Mouse (Mus musculus) subcutaneous adipose tissue, adult 2 months (tissue): ENCODE measurements around the gene Abhd14b. TPM values are rescaled to one million over a fixed set of nuclear protein-coding genes. Genes with fewer than 3 reads are reported as not detected.

Experiments used
- polyA plus RNA-seq: library from polyadenylated mRNA; depleted of rRNA; stranded (reverse); fragments of >200 nt; gene quantifications from 2 replicates; pipeline ENCODE4 v1.2.3, GENCODE M21; 2012; ENCODE audit warnings: low replicate concordance; rRNA removed

Abhd14b gene
- 80.4 and 111 TPM in 2 replicates for polyA plus RNA-seq

DNA sequence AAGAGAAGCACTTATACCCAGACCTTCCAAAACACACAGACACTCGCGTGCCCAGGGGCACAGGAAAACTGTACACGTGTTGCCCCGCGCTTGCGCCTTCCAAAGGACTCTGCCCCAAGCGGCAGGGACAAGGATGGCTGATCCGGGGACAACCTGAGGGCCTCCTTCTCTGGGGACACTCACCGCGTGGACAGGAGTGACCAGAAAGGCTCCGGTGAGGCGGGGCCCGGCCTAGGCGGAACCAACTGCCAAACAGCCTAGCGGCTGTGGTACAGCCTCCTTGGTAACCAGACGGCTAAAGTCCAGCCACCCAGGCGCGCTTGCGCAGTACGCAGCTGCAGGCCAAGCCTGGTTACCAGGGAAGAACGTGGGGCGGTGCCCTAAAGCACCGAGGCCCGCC is at the start of gene Abhd14b, which contains the start of gene Abhd14a:
Gene Abhd14b, plus strand, starts transcription at position 112 of the 400 bp plus-strand sequence.
Gene Abhd14a, minus strand, starts transcription at position 331 of the 400 bp plus-strand sequence.

DNA sequence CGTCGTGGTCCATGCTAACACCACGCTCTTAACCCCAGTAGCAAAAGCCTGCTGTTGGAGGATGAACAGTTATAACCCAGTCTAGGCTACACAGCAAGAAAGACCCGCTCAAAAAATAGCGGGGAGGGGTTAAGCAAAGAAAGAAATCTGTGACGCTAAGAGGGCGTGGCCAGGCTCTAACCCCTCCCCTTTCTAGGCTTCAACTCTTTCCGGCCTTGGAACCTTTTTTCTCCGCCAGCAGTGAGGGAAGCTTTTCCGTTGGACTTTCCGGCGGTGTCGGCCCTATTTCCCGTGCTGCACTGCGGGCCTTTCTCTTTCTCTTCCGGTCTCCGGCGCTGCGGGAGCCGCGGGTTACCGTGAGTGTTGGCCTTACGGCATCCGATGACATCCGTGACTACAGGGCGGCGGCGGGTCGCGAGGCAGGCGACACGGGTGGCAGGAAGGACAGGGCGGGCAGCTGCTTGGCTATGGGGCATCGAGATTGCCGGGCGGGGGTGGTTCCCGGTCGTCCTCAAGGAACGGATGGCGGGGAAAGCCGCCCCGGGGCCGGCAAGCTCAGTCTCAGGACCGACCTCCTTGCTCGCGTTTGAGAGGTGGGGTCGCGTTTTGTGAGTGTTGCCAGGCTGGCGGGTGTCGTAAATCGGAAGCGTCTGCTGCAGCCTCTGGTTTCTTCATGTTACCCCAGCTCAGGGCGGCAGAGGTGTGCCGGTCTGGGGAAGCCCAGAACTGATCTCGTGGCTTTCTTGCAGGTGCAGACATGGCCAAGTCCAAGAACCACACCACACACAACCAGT is 17.8 kb upstream of the Abhd14b start, which contains the start of gene Rpl29:
Gene Rpl29, plus strand, starts transcription at position 234 of the 794 bp plus-strand sequence.

DNA sequence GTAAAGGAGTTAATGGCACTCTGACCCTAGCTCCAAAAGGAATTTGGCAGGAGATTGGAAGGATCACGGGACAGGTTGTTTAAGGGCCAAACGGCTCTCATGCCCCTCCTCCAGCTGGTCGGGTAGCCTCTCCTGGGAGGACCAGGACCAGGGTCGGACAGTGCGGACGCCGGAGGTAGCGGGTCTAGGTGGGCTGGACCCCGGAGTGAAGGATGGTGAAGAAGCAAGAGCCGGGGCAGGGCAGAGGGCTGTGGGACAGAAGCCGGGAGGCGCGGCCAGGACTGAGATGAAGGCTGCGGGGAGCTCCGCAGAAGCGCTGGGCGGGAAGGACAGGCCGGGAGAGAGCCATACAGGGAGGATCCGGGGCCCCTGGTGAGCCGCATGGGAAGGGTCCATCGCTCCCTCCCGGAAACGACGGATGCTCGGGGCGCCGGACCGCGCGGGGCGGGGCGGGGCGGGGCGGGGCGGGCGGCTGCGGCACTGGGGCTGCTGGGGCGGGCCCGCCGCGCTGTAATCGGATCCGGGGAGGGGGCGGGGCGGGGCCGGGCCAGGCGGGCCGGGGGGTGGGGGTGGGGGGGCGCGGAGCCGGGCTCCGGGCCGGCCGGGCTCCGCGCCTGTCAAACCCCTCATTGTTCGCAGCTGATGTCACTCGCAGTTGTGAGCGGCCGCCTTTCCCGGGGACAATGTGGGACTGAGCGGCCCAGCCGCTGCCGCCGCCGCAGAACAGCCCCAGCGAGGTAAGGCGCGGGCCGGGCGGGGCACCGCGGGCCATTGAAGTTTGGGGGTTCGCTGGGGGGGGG is 6.2 kb downstream of the Abhd14b start, which contains the start of gene Pcbp4:
Gene Pcbp4, plus strand, starts transcription at position 21 of the 800 bp plus-strand sequence.

DNA sequence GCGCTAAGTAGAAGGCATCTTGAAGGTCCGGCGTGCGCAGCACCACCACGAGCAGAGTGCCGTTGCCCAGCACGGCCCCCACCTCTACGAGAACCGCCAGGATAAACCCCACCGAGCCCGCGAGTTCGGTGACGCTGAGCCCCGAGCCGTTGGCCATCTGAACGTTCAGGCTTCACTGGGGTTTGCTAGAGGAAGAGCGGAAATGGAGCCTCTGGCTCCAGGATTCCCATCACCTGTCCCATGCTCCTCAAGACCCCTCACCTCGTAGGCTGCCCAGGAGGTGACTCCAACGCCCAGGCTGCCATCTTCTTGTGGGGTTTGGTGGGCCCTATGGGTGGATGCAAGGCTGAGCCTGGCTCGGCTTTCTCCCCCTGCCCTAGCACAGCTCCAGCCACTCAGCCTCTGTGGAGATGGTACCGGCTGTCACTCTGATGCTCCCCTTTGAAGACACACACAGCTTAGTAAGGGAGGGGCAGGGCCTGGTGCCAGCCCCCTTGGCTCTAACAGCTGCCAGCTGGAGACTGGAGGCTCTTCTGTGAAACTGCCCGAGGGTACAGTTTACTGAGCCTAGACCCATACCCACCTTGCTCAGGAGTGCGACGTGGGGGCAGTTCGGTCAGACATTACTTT is 18.4 kb downstream of the Abhd14b start, which contains the start of gene Gpr62:
Gene Gpr62, minus strand, starts transcription at position 368 of the 630 bp plus-strand sequence.

DNA sequence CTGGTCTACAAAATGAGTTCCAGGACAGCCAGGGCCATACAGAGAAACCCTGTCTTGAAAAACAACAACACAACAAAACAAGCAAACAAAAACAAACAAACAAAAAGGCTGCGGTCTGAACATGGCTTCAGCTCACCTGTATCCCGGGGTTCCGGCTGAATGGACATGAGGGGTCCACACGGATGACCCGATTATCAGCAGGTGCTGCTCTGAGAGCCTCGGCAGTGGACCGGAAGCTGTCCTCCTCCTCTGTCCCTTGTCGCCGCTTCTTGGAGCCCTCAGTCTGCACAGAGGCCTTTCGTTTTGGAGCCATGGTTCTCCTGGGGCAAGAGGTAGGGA is 28.4 kb downstream of the Abhd14b start, which contains the start of gene Rrp9:
Gene Rrp9, plus strand, starts transcription at position 301 of the 339 bp plus-strand sequence.

DNA sequence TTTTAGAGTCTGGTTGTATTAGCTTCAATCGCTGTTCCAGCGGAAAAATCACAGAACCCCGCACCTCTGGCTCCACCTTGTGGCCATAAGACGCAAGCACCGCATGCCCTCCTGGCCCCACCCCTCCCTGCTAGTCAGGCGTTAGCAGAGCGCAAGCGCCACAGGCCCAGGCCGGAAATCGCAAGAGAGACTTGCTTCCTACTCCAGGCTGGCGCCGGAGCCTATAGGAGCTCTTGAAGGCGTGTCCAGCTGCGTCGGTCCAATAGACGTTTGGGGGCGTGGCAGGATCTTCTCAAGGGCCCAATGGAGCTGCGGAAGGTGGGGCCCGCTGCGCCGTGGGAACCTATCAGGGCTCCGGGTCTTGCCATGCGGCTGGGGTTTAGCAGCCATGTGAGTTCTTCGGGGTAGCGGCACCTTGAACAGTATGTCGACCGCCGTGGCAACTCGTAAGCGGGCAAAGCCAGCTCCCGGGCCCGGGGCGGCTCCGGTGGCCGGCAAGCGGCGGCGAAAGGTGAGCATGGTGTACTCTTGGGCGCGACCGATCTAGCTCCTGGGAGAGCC is 29.7 kb downstream of the Abhd14b start, which contains the start of gene Parp3:
Gene Parp3, minus strand, starts transcription at position 26 of the 561 bp plus-strand sequence.

DNA sequence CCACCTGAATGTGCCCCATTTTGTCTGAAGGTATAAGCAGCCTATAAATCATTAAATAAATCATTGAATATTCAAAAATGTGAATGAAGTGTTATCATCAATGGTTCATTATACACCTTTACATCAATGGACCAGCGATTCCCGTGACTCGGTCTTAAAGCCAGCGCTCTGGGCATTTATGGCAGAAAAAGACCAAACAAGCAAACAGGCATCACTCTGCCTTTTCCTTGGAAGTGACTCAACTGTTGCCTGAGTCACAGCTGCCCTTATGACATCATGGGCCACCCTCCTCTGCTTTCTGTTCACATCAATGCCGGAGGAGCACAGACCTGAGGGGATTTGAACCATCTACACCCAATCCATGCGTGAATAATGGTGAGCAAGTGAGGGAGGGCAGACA is 52.4 kb downstream of the Abhd14b start, which contains the start of gene Iqcf1:
Gene Iqcf1, plus strand, starts transcription at position 301 of the 400 bp plus-strand sequence.

Other genes with a start within 250 kb of the Abhd14b start
- gene Ppm1m, start 247.7 kb upstream of the Abhd14b start, polyA plus RNA-seq: 112 and 174 TPM in 2 replicates
- gene Twf2, start 244.4 kb upstream of the Abhd14b start, polyA plus RNA-seq: 53.9 and 73.1 TPM in 2 replicates
- 4.1 and 10.6 TPM in 2 replicates for gene Tlr9, start 224.9 kb upstream of the Abhd14b start, polyA plus RNA-seq
- gene Alas1, start 198.8 kb upstream of the Abhd14b start, polyA plus RNA-seq: 185 and 273 TPM in 2 replicates
- 8.3 and 11.1 TPM in 2 replicates for gene Poc1a, start 166.4 kb upstream of the Abhd14b start, polyA plus RNA-seq
- gene Dusp7, start 78.8 kb upstream of the Abhd14b start, polyA plus RNA-seq: 46.7 and 83.4 TPM in 2 replicates
- gene Rpl29, start 18.0 kb upstream of the Abhd14b start, polyA plus RNA-seq: 462 and 751 TPM in 2 replicates
- gene Acy1, start 9.1 kb upstream of the Abhd14b start, polyA plus RNA-seq: 11.5 and 16.5 TPM in 2 replicates
- 53.8 and 72.6 TPM in 2 replicates for gene Abhd14a, start 219 bp downstream of the Abhd14b start, polyA plus RNA-seq
- gene Pcbp4, start 5.8 kb downstream of the Abhd14b start, polyA plus RNA-seq: 78.7 and 126 TPM in 2 replicates
- 0.40 TPM in 1 of 2 replicates, not detected in the other for gene Gpr62, start 18.5 kb downstream of the Abhd14b start, polyA plus RNA-seq
- 22.3 and 41.2 TPM in 2 replicates for gene Rrp9, start 28.5 kb downstream of the Abhd14b start, polyA plus RNA-seq
- 91.3 and 199 TPM in 2 replicates for gene Parp3, start 29.5 kb downstream of the Abhd14b start, polyA plus RNA-seq
- not detected in 2 replicates for gene Iqcf1, start 52.5 kb downstream of the Abhd14b start, polyA plus RNA-seq
- gene Iqcf5, start 67.1 kb downstream of the Abhd14b start, polyA plus RNA-seq: not detected in 2 replicates
- not detected in 2 replicates for gene Iqcf3, start 114.2 kb downstream of the Abhd14b start, polyA plus RNA-seq
- gene Iqcf4, start 123.5 kb downstream of the Abhd14b start, polyA plus RNA-seq: not detected in 2 replicates
- gene Iqcf6, start 179.1 kb downstream of the Abhd14b start, polyA plus RNA-seq: not detected in 2 replicates
- gene Grm2, start 208.6 kb downstream of the Abhd14b start, polyA plus RNA-seq: not detected in 2 replicates
- 142 and 168 TPM in 2 replicates for gene Tex264, start 238.5 kb downstream of the Abhd14b start, polyA plus RNA-seq